Mouse (Mus musculus) erythroblast, adult 5-6 weeks (primary cell): ENCODE results near the gene Nckap1. TPM values are rescaled to one million over a fixed set of nuclear protein-coding genes. Genes with fewer than 3 reads are reported as not detected.
"Not testable (repeated sequence)": the region's sequence is repeated elsewhere in the genome, so short reads cannot be mapped to it uniquely, and the experiment has no call there.

ENCODE experiments used
- ATAC-seq: replicated peaks from 2 replicates; pipeline ENCODE4 v1.8.0; 2016; ENCODE audit warnings: moderate number of reproducible peaks, mild to moderate bottlenecking, moderate TSS enrichment, inconsistent platforms; ENCODE audit not compliant: poor library complexity, low FRiP score, severe bottlenecking
- total RNA-seq, 2 experiments: library from RNA; stranded (forward) in 1 of 2; stranded (reverse) in 1 of 2; fragments of 150-400 nt in 1 of 2; fragments of 200-764, 138-1000 nt in 1 of 2; gene quantifications; 2 replicates each; pipeline versions ENCODE4 v1.2.3 to v1.2.4; 2015 to 2017; ENCODE audit warnings: low replicate concordance in 2 of 2

Gene Nckap1
- total RNA-seq, 2 experiments from 2014 or later: 5.9 to 15.9 TPM

DNA sequence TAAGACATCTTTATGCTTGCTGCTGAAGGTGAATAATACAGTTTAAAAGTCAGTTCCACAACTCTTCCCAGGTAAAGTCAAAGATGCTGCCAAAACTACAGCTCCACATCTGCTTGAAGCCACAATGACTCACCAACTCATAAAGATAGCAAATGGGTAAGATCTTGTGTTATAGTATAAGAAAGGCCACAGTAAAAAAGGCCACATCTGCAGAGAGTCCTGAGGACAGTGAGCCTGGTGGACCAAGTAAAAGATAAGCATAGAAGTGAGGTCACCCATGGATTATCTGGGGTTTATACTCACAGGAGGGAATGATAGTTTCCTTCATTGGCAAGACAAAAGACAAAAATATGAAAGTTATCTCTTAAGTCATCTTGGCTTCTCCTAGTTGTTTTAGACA lies 18.9 kb downstream of the Nckap1 start:
- no peak for ATAC-seq

DNA sequence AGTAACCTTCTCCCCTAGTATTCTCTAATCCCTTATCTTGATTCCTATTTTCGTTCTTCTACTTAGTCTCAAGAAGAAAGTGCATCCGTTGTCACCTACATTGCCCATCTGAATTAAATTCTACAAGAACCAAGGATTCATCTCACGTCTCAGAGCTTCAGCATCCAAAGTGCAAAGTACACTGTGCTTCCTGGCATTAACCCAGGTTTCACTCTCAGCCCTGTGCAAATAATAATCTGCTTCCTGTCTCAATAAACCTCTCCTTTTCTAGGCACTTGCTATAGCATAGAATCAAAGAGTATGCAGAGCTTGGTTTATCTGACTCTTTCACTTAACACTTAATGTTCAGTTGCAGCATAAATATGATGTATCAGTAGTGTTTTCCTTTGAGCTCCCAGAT lies 19.7 kb downstream of the Nckap1 start:
- no peak for ATAC-seq

DNA sequence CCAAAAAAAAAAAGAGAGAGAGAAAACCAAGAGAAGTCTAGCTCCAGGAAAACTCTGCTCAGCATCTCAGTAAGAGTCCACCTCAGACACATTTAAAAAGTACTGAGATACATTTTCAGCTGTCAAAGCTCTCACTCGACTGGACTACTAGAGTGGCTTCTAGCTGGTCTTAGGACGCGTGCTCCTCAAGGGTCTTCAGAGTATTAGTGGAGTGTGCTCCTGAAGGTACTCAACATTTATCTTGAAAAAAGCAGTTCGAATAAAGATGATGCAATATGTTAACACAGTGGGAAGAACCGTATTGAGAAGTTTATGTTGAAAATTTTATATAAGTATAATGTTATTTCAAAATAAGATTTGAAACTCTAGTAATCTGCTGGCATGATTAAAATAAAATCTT lies 20.4 kb downstream of the Nckap1 start:
- no peak for ATAC-seq

DNA sequence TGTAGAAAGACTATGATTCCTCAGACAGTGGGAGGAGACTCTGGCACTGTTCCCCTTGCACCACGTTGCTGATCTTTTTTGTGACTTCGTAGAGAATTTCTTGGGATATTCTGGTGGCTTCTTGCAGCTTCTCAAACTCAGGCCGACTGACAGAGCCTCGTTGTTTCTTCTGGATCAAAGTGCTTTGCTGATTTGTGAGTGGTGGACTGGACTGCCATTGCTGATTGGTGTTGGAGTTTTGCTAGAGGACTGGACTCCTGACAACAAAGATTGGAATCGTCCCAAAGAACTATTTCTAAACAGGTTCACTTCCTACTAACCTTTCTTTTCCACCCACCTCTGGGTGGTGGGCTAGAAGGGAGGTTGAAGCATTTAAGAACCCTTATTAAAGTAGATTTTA lies 21.5 kb downstream of the Nckap1 start:
- ATAC-seq: no peak

DNA sequence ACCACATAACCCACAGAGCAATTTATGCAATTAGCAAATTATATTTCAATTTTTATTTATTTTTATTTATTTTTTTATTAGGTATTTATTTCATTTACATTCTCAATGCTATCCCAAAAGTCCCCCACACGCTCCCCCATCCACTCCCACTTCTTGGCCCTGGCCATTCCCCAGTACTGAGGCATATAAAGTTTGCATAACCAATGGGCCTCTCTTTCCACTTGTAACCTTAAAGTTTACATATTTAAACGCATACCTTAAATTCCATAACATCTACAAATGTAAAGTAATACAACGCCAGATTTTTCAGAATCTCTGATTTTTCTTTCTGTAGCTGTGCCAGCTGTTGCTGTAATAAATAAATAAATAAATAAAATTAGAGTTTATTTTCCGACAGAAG lies 26.7 kb downstream of the Nckap1 start:
- no peak for ATAC-seq

DNA sequence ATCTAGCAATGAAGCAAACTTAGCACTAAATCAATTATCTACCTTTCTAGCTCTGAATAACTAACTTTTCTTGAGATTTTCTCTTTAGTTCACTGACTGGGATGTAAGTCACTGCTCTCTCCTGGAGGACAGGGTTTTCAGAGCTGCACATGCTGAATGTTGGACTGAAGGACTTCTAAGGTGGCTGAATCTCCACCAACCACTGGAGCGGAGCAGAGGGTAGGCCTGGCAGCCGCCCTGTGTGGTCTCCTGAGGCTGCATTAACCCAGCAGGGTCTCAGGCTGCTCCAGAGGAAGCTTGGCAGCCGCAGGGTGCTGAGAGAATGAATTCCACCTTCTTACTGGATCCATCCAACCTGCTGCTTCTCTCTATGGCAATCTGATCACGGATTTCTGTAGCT lies 31.5 kb downstream of the Nckap1 start:
- ATAC-seq: no peak

DNA sequence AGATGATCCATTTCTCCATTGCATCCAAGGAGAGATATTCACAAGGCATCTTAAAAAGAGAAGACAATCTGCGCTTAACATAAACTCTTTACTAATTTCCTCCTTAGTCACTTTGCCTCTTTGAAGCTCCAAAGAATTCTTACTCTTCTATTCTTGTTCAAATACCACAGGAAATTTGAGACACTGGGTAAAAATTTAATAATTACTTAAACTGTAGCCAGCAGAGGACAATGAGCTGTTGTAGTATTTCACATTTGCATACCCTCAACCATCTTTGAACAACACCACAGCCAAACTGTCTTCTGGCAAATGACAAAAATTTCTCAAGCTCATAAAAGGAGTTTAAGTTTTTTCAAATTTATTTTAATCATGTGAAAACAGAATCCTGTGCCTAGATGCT lies 33.3 kb downstream of the Nckap1 start:
- ATAC-seq: no peak

DNA sequence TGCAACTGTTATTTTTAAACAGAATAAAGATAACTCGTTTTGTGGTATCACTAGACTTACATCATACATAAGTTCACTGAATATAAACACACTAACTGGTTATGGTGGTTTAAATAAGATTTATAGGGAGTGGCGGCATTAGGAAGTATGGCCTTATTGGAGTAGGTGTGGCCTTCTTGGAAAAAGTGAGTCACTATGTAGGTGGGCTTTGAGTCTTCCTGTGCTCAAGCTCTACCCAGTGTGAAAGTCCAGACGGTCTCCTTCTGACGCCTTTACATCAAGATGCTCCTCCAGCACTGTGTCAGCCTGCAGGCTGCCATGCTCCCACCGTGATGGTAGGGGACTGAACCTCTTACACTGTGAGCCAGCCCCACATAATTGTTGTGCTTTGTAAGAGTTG lies 38.4 kb downstream of the Nckap1 start:
- ATAC-seq: no peak

DNA sequence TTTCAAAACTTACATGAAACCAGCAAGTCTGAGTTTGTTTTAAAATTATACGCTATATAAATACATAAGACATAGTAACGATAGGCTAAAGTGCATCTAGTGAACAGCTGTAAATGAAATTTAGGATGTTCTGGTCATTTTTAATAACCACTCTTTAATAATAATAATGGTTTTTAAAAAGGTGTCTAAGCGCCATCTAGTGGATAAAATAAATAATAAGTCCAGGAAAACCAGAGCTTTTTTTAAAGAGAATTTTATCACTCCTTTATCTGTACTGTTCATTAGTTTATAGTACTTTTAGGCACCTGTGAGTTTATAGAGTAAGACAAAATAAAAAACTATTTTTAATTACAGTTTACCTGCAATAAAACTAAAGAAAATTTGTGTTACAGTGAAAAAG lies 44.0 kb downstream of the Nckap1 start:
- ATAC-seq: no peak

DNA sequence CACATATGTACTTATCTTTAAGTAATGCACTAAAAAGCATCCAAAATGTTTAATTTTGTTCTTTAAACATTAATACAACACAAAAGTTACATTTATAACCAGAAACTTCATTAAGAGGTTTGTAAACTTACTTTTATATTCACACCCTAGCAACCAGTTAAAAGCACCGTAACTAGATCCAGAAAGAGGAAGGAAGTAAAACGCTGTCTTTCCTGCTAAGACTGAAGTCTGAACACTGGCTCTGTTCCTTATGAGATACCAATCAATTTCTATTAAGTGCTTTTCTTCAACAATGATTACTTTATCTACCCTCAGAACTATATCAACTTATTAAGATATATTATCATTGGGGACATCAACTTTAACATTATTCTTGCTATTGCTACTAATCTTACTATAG lies 44.6 kb downstream of the Nckap1 start:
- no peak for ATAC-seq

DNA sequence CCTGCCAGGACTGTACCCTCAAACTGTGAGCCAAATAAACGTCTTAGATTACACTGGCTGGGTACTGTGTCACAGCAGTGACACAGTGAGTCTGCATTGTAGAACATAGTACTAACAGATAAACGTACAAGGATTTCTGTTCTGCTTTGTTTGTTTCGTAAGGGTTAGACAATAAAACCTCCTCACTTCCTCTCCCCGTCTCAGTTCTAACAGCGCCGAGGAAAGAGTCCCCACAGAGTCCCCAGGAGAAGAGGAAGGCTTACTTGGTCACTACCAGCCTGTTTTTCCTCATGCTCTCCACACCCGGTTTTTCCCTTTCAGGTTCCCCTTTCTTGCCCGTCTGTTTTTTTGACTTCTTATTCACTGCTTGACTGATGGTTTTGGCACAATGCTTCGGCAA lies 56.9 kb downstream of the Nckap1 start:
- no peak for ATAC-seq

DNA sequence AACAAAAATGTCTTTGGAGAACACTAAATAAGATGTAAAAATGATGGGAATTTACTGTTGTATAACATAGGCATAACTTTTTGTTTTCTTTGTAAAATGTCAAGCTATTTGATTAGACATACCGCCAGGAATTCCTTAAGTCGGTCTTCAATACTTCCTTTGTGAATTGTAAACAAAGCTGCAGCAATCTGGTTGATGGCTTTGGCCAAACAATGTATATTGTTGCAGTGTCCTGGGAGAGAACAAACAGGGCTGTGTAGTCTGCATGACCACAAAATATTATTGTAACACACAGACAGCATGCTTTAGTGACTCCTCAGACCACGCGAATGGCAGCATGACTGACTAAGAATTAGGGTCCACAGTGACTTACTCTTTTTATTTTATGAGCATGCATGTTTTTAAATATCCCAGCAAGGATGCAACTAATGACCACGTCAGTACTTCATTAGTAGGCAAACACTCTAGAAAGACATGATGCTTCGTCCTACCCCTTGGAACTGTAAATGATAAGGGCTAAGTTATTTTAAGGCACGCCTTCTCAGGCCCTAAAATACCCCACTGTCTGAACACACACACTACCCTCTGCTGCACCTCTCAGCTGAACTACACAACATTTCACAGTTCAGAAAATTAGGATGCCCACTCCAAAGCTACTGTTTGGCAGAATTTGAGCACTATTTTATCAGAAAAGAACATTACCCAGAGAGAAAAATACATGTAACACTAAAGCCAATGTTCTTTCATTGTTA lies 75.0 kb downstream of the Nckap1 start:
- ATAC-seq: no peak

DNA sequence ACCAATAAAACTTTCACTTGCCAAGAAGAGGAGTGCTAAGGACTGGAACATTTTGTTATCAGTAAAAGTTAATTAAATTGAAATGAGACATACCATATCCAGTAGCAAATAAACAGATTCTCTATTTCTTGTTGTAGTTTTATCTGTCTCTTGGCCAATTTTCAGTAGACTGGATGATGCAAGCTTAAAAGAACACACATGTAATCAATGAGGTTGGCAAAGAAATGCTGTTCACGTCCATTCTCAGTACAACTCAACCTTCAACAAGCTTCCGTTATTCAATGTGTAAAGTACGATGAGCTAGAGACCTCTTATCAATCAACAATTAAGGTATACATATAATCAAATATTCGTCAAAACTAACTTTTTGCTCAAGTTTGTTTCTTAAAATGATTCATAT lies 79.0 kb downstream of the Nckap1 start:
- ATAC-seq: no peak

DNA sequence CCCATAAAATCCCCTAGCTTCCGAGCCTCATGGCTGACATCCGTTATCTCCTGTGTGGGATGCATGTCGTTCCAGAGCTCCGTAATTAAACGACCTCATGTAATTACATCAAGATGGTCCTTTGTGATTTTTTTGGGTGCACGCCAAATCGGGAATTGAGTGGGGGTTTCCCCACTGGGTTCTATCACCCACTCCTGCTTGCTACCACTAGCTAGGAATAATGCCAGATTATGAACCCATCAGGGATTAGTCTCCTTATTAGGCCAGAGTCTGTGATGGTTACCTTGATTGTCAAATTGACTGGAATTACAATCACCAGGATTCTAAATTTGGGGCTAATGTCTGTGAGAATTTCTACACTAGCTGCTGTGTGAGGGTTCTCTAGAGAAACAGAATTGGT lies 85.9 kb downstream of the Nckap1 start:
- ATAC-seq: not testable (repeated sequence)

DNA sequence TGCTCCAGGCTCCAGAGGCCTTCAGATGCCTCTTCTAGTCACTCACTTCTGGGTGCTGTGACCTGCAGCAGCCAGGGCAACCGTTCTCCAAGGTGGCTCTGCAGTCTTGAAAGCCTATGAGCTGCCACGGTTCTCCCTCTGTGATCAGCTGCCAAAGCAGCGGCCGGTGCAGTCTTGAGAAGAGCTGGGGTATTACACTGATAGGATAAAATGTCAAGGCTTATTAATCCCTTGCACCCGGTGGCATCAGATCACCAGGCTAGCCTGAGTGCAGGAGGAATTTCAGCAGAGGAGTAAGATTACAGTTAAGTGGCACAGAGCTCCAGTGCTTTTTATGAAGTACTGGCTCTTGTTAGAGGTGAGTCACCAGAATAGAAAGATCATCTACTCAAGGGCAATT lies 94.3 kb downstream of the Nckap1 start:
- no peak for ATAC-seq

DNA sequence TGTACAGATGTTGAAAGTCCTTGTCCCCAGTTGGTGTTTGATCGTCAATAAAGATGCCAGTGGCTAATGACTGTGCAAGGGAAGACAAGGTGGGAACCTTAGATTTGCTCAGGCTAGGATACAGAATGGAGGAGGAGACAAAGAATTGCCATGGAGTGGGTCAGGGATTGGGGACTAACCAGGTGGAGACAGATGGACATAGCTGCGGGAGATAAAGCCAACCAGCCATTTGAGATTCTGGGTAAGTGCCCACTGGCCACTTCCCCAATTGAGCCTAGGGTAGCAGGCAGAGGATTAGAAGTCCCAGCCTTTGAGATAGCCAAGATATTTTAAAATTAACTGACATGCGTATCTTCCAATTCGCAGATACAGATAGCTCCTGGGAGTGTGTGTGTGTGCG lies 96.2 kb downstream of the Nckap1 start:
- ATAC-seq: no peak

DNA sequence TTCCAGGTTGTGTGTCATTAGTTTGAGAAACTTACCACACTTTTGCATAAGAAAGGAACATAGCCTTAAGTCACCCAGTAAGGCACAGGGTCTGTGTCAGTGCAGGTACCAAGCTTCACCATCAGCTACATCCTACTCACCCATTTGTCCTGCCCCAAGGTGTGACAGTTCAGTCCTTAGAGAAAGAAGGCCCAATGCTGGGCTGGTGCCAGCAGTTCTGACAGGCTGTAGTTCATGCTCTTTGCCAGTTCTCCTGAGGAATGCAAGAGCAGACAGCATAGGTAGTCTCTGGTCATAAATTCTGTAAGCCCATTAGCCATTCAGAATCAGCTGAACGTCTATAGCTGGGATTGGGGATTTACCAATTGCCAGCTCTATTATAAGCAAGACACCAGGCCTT lies 105.3 kb downstream of the Nckap1 start:
- ATAC-seq: no peak

DNA sequence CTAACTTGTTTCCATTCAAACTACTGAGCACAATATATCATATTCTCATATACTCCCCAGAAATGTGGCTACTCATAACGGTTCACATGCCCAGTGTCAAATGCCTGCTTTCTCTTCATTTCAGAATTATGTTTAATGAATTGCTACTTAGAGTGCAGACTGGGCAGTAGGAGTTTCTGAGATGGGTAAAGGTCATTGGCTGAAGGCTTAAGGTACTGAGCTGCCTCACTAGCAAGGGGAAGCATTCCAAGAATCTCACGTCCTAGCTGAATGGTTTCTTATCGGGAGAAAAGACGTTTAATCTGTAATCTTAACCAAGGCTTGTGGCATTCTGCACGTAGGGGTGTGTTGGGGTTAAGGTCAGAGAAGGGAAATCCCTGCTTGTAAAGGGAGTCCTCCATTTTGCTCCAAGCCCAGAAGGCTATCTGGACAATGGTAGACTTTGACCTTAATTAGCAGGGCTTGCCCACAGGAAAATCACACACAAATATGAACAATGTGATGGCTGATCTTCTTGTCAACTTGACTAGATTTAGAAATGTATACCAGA lies 106.9 kb downstream of the Nckap1 start:
- ATAC-seq: no peak

DNA sequence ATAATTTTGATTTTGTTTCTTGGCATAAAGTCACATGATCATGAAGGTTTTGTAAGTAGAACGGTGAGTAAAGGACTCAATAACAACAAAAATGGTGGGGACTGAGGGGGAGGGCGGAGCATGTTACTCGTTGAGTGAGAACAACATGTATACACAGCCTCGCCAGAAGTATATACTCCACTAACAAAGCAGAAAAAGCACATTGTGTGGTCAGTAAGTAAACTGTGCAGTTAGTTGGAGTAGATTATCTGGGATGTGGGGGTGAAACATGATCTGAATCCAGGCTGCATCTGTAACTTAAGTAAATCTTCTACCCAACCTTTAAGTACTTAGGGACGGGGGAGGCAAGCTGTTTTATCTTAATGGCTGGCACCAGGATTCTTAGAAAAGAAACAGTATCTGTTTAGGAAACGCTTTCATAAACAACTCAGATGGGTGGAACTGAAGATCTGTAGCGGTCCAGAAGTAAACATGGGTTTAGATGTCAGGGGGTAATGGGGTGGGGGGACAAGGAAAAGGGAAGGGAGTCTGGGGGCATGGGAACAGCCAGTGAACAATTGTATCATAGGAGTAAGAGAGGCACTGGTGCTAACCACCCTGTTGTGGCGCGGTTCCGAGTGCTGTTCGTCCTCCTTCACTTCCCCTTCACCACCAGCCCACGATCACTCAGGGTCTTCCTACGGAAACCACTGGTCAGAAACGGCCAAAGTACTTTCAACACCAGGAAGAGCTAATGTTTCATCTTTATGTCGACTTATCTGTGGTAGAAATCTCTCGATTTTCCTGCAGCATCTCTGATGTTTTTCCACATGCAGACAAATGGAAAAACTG lies 115.0 kb downstream of the Nckap1 start:
- ATAC-seq: no peak

DNA sequence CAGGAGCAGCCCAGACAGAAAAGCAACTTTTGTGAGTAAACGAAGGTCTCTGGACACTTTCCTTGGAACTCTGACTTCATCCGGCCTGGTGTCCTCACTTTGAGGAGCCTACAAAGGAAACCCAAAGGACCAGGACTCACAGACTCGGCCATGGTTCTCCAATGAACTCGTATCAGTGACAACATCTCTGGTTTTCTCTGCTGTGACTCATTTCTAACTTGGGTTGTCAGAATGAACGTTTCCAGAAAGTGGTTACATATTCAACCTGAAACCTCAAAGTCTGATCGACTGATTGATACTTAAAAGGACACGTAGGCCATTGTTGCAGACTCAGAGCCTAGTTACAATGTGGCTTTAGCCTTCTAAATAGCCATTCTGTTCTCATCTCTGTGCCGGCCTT lies 119.4 kb downstream of the Nckap1 start:
- no peak for ATAC-seq
